ENCODE assay signal across 8 mouse cellular contexts in the genomic region with DNA sequence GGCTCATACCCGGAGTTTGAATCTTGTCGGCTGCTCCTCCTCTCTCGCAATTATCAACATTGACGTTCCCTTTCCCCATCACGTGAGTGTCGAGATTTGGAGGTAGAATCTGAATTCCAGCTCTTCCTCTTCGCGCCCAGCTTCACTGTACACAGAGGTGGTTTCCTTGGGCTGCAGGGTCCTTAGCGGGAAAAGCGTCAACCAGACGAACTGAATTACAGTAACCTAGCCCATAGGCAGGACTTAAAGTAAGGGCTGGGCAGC. TPM values are rescaled to one million over a fixed set of nuclear protein-coding genes. Genes with fewer than 3 reads are reported as not detected.
DNase-seq lines count a peak whose midpoint lies in the region; ATAC-seq and TF ChIP-seq lines count a peak whose summit lies in the region.

No protein-coding gene starts in this region.

- no peak for TF ChIP-seq CTCF in Patski (IDR thresholded peaks at IDR 0.05)

- peaks cover 6% of the 10 kb centered on the region for H3K4me1 ChIP-seq in kidney, embryonic 14.5 days (ENCODE audit: control insufficient read depth, insufficient read depth, low read length)

- H3K27ac ChIP-seq in kidney, embryonic 14.5 days (ENCODE audit: low read depth, low read length), result peak overlapping the region; percentile 71

- no peaks in the 10 kb centered on the region for H3K27me3 ChIP-seq in kidney, embryonic 14.5 days (ENCODE audit: control insufficient read depth, insufficient read depth, low read length)
- no peaks in the 10 kb centered on the region for H3K27me3 ChIP-seq in Patski

- no peaks in the 10 kb centered on the region for H3K9me3 ChIP-seq in kidney, embryonic 14.5 days (ENCODE audit: control insufficient read depth, low read length)

- peak overlapping the region; percentile 88 for H3K4me3 ChIP-seq in kidney, embryonic 14.5 days (ENCODE audit: low read length)

- peak; percentile 10; the same call in 1 of the 2 replicates for ATAC-seq in kidney, embryonic 14.5 days (ENCODE audit: low FRiP score, low TSS enrichment)
- peak; percentile 5 for ATAC-seq in Patski
- ATAC-seq in granulocyte monocyte progenitor cell, adult 5-6 weeks (replicated peaks; ENCODE audit: poor library complexity, severe bottlenecking), result peak; percentile 10
- ATAC-seq in megakaryocyte-erythroid progenitor cell, adult 5-6 weeks (replicated peaks; ENCODE audit: low FRiP score, low TSS enrichment, poor library complexity, severe bottlenecking), result peak; percentile 26

- H3K4me2 ChIP-seq in kidney, embryonic 14.5 days (replicated peaks; ENCODE audit: low read depth, low read length), result peak overlapping the region; percentile 78

- peak overlapping the region; percentile 86 for H3K9ac ChIP-seq in kidney, embryonic 14.5 days (ENCODE audit: low read depth, low read length)

- POLR2A ChIA-PET in Patski (lab: Charles Lee), result interaction anchor here (1.0 kb wide), 1 partner anchor 10 kb away, joined by 3 read pairs; no protein-coding TSS in a partner anchor

- in situ Hi-C loops in Patski (cut with MboI; ENCODE audit: low pct_unique_long_range_greater_than_20kb), result loop anchor here (10.0 to 25.0 kb wide), 2 partner anchors 882 to 1670 kb away; partner anchors contain the start of gene Gm10767

- H3K36me3 ChIP-seq in kidney, embryonic 14.5 days (ENCODE audit: control insufficient read depth, insufficient read depth, low read length), result peaks cover 50% of the 10 kb centered on the region

- WGBS in kidney, embryonic 14.5 days, result 0% methylated on average over 11 of the region's 11 CpGs

- CTCF ChIA-PET in Patski (lab: Charles Lee), result no interaction called here

- DNase-seq in kidney, adult 9 months, result no peak
- no peak for DNase-seq in Patski (ENCODE audit: low read depth, low spot score)
- no peak for DNase-seq in layer of hippocampus, postnatal 25 days (ENCODE audit: extremely low spot score in 1 of 2, low spot score in 1 of 2)
- DNase-seq in testis, postnatal 14 days (ENCODE audit: low spot score), result no peak
- no peak for DNase-seq in urinary bladder, adult 18-20 months (ENCODE audit: low spot score in 2 of 2)

RNA-seq across cellular contexts. Expression of gene Fastkd3, which starts 0.4 kb away (rescaled TPM):
- 34.1 and 40.1 TPM in 2 replicates for polyA plus RNA-seq in kidney, embryonic 14.5 days (2014; fragmentation: Nextera tagmentation; extraction: Ambion mirVana)
- polyA plus RNA-seq in Patski (2021), result 16.7 TPM
- 40.0 and 49.0 TPM in 2 replicates for total RNA-seq in granulocyte monocyte progenitor cell, adult 5-6 weeks (2014; fragmentation: Nextera tagmentation)
- total RNA-seq in granulocyte monocyte progenitor cell, adult 5-6 weeks (2017), result 12.4 and 21.0 TPM in 2 replicates
- 20.6 and 33.8 TPM in 2 replicates for total RNA-seq in megakaryocyte-erythroid progenitor cell, adult 5-6 weeks (2014; fragmentation: Nextera tagmentation)
- 13.9 and 21.7 TPM in 2 replicates for total RNA-seq in megakaryocyte-erythroid progenitor cell, adult 5-6 weeks (2017)
- total RNA-seq in layer of hippocampus, postnatal 25 days (2021), result 10 to 100 TPM; 15.0 to 21.1 TPM

RNA-seq across cellular contexts. Expression of gene Mtrr, which starts 0.5 kb away (rescaled TPM):
- polyA plus RNA-seq in kidney, embryonic 14.5 days (2014; fragmentation: Nextera tagmentation; extraction: Ambion mirVana), result 15.3 and 24.8 TPM in 2 replicates
- 17.2 TPM for polyA plus RNA-seq in Patski (2021)
- total RNA-seq in granulocyte monocyte progenitor cell, adult 5-6 weeks (2014; fragmentation: Nextera tagmentation), result 17.2 and 18.4 TPM in 2 replicates
- 9.2 and 20.4 TPM in 2 replicates for total RNA-seq in granulocyte monocyte progenitor cell, adult 5-6 weeks (2017)
- 30.7 and 31.3 TPM in 2 replicates for total RNA-seq in megakaryocyte-erythroid progenitor cell, adult 5-6 weeks (2014; fragmentation: Nextera tagmentation)
- total RNA-seq in megakaryocyte-erythroid progenitor cell, adult 5-6 weeks (2017), result 25.6 and 29.9 TPM in 2 replicates
- 10 to 100 TPM; 23.3 to 28.3 TPM for total RNA-seq in layer of hippocampus, postnatal 25 days (2021)

RNA-seq across cellular contexts. Expression of gene 1700001L19Rik, which starts 14.8 kb away (rescaled TPM):
- 0.27 and 0.51 TPM in 2 replicates for polyA plus RNA-seq in kidney, embryonic 14.5 days (2014; fragmentation: Nextera tagmentation; extraction: Ambion mirVana)
- not detected for polyA plus RNA-seq in Patski (2021)
- not detected in 2 replicates for total RNA-seq in granulocyte monocyte progenitor cell, adult 5-6 weeks (2014; fragmentation: Nextera tagmentation)
- not detected in 2 replicates for total RNA-seq in granulocyte monocyte progenitor cell, adult 5-6 weeks (2017)
- total RNA-seq in megakaryocyte-erythroid progenitor cell, adult 5-6 weeks (2014; fragmentation: Nextera tagmentation), result not detected in 2 replicates
- not detected in 2 replicates for total RNA-seq in megakaryocyte-erythroid progenitor cell, adult 5-6 weeks (2017)
- total RNA-seq in layer of hippocampus, postnatal 25 days (2021), result 10 to 100 TPM; 14.1 to 14.3 TPM

Comparison
In these comparisons a context has a peak if more than half of its experiments do, and no peak if none do; other contexts are left out.
1. RNA of gene 1700001L19Rik, which starts 14.8 kb away (total RNA-seq): 14.1 to 14.3 TPM in layer of hippocampus, postnatal 25 days; not detected in granulocyte monocyte progenitor cell, adult 5-6 weeks and not detected in megakaryocyte-erythroid progenitor cell, adult 5-6 weeks; every median in the first group is over 10 times any median in the second.
2. Peak in every context shown above with its lines, with median percentiles within 50 percentile points of each other: ATAC-seq.